Mouse (Mus musculus) urinary bladder, postnatal 25 days (tissue): ENCODE data around the gene Myrfl.

Source experiments
- DNase-seq: peaks from one replicate; pipeline ENCODE4 v3.0.0; 2022; ENCODE audit warnings: low spot score

Gene Myrfl

DNA sequence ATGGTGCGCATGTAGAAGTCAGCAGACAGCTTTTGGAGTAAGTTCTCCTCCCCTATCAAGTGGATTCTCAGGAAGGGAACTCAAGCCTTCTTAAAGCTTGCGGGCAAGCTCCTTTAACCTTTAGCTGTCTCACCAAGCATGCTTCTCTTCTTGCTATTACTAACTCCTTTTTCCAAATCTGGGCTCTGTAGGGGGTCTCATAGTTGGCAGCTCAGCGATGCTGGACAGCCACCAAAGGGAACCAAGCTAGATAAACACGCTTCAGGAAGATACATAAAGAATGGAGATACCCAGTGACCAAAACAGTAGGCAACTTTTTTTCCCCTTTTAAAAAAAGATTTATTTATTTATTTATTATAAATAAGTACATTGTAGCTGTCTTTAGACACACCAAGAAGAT lies 136.9 kb downstream of the Myrfl start:
- DNase-seq: no peak

DNA sequence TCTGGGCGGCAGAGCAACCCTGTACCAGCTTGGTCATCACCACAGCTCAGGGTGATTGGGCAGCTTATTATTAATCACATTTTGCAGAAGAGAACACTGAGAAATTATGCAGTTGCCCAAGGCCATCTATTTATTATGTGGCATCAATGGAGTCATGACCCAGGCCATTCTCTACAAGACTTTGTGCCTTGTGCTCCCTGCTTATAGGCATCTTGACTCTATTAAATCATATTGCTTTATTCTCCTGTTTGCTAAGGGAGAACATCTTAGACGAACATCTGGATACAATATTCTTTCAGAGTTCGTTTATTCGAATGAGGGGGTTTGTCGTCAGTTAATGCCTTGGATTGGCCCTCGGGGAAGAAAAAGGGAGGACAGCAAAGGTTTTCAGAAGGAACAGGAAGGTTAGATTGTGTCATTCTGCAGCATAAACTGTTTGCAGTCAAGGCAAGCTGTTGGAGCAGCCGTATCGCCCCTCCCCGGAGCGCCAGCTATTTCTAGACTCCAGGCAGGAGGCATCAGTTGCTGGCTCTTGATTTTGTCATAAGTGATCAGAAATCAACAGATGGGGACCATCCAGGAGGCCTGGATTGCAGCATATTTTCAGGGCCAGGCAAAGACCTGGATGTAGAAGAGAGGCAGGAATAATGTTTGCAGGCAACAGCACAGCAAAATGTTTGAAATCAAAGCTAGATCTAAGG lies 140.7 kb downstream of the Myrfl start:
- DNase-seq: no peak

DNA sequence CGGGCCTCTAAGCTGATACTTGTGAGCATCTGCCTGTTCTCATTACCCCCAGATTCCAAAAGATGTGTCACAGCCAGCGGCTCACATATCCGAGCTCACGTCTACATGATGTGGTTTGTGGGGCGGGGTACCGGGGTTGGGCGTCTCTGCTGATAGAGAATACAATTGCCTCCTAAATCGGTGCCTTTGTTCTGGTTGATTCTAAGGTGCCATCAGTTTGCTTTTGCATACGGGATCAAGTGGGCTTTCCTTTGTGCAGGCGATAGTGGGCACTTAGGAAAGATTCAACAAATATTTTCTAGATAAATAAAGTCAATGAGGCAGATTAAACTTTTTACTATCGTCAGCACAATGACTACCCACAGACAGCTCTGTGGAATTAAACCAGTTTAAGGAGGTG lies 141.8 kb downstream of the Myrfl start:
- DNase-seq: no peak

DNA sequence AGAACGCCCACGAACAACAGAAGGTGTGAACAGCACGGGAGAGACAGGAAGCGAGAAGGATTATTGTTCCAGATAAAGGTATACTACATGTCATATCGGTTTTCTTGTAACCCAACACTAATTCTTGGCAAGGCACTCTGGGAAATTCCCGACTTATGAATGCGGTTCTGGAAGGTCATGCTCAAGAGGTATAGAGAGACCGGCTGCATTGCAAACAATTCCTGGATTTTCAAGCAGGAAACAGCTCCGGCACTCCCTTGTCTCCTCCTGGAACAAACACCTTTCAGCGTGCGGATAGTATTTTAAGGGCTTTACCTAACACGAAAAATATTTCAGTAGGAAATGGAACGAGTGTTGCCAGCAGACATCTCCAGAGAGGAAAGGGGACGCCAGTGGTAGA lies 145.8 kb downstream of the Myrfl start:
- no peak for DNase-seq

DNA sequence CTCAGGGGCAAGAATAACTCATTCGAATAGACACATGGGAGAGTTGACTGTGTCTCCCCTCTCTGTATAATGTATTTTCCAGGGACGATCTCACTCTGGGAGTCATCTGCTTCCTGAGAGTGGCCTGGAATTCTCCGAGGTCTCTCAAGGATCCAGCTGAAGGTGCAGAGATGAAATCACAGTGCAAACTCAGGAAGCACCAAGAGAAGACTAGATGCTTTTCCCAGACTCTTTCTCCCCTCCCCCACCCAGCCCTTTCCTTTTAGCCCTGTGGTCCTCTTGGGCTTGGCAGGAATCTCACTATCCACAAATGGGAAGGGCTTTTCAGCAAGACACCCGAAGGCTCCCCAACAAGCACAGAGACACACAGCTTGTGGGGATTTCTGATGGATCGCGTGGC lies 146.7 kb downstream of the Myrfl start:
- DNase-seq: no peak

DNA sequence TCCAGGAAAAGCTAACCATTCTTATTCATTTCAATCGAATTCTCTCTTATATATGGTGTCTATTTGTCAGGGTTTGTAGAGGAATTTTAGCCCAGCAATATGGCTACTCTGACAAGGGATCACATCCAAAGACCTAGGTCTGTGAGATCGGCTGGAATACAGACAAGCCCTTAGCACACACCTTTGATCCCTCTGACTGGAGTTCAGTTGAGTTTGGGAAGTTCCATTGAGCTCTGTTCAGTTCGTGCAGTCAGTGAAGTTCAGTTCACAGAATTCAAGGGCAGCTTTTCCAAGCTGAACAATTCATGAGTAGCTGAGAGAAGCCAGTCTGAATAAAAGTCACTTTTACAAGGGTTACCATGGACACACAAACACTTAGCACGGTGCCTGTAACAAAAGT lies 148.0 kb downstream of the Myrfl start:
- DNase-seq: no peak

DNA sequence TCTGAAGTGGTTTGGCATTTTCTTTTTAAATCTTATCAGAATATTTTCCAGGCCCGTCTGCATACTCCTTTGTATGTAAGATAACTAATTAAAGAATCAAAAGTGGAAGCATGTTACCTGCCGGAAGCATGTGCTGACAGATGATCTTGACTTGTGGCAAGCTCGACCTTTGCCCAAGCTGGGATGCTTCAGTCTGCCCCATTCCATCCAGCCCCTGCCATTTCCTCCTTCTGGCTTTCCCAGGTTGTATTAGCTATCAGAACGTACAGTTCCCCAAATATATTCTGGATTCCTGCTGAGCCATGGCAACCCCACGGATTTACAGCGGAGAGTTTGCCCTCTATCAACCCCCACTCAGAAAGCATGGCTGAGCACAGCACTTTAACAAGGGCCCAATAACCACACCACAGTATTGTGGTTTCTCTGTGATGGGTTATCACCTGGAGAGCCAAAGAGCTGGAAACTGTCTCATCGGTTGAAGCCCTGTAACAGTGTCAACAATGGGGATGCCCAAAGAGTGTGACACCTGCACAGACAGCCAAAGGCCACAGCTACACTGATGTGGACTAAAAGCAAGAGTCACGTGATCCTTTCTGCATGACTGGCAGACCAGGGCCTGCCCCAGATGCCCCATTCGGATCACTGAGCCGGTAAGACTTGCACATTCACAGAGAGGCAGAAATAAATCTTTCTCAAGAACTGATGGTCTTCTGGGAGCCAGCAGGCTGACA lies 150.3 kb downstream of the Myrfl start:
- no peak for DNase-seq

DNA sequence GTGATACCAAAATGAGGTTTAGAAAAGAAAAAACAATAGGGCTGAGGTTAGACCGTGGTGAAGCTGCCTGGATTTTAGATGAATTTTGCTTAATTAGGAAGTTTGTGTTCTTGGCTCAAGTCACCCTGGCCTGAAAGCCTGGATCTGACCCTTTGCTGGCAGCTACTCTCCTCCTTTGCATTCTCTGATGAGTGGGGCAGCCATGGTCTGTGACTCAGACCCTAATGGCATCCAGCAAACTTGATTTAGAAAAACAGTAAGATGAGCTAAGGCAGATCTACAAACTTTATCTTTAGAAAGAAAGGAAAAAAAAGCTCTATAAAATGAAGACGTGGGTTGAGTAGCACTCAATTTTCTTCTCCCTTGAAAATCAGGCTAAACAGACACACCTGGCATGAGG lies 154.0 kb downstream of the Myrfl start:
- no peak for DNase-seq

DNA sequence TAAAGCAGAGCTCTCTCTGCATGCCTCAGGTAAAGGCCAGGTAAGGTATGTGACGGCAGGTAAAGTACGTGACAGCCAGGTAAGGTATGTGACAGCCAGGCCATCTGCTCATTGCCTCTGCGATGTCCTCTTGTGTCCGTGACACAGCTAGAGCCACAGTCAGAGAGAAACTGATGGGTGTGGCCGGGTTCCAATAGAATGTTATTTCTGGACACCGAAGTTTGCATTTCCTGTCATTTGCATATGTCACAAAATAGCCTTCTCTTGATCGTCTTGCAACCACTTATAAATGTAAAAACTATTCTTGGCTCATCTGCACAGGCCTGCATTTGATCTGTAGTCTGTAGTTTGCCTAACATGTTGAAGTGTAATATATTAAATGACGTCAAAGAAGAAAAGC lies 154.5 kb downstream of the Myrfl start:
- DNase-seq: no peak

DNA sequence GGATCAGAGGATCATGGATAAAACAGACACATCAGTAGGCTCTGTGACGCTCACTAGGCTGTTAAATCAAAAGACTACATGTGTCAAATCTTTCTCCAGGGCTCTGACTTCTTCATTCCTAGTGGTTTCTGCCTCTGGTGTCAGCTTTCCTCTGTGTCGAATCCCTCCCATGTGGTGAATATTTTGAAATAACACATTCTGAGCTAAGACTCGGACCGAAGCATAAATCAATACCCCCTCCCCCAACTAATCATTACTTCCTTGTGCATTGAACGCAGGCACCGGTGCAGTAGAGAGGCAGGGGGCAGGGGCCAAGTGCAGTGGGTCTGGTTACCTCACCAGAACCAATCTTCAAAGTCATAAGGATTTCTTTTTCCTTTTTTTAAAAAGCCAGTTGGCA lies 155.4 kb downstream of the Myrfl start:
- DNase-seq: no peak

DNA sequence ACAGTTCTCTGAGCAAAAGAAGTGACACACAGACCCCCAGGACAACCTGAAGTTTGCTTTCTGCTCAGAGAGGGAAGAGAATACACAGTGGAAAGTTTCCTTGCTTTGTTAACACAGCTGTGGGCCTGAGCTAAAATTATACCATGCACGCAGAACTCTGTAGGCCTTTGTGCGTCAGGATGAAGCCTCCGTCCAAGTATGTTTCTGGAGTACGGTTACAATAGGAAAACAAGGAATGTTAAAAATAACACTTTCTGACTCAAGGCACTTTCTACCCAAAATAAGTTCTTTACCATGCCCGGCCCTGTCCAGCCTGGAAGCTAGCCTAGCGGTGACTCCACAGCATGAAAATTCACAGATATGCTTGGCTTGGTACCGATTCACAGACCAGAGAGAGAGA lies 156.6 kb downstream of the Myrfl start:
- no peak for DNase-seq

DNA sequence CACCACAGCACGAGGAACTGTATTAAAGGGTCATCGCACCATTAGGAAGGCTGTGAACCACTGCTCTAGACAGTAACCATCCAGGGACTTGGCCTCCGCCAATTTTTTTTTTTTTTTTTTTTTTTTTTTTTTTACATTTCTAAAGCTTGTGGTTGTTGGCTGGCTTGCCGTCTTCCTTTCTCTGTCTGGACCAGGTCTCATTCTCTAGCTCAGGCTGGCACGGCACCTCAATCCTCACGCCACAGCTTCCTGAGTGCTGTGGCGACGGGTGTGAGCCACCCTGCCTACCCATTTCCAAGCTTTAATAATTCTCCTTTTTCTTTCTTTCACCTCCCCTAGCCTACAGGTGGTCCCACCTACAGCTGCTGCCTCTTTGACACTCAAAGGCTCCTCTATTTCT lies 158.2 kb downstream of the Myrfl start:
- DNase-seq: no peak

DNA sequence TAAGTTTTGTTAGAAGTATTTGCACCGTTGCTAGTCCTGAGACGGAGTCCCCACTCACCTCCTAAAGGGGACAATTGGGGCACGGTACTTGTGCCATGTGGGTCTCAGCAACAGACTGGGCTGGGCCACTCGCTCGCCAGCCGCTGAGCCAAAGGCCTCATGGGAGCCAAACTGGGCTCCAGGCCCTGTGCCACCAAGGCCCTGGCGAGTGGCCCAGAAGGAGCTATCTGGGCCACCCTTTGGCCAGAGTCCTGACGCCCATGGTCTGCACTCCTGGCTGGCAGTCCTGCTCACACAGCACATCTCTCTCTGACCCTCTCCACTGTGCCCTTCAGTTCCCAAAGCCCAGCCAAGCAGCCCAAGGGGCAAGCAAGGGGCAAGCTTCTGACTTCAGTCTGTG lies 161.1 kb downstream of the Myrfl start:
- DNase-seq: no peak

DNA sequence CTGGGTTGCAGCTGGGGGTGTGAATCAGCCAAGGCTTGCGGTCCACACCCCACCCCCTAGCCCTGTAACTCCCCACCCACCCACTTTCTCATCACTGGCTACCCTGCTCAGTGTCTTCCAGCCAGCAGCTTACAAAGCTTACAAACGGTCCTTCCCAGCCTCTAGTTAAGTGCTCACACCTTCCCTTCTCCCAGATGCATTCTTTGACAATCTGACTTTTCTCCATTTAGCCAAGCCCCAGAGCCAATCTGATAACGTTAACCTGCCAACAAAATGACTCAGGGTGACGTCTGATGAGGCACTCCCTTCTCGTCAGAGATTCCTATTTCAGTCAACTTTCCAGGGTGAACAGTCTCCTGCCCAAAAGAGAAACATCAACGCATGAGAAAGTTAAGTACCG lies 163.1 kb downstream of the Myrfl start:
- DNase-seq: peak; percentile 16

DNA sequence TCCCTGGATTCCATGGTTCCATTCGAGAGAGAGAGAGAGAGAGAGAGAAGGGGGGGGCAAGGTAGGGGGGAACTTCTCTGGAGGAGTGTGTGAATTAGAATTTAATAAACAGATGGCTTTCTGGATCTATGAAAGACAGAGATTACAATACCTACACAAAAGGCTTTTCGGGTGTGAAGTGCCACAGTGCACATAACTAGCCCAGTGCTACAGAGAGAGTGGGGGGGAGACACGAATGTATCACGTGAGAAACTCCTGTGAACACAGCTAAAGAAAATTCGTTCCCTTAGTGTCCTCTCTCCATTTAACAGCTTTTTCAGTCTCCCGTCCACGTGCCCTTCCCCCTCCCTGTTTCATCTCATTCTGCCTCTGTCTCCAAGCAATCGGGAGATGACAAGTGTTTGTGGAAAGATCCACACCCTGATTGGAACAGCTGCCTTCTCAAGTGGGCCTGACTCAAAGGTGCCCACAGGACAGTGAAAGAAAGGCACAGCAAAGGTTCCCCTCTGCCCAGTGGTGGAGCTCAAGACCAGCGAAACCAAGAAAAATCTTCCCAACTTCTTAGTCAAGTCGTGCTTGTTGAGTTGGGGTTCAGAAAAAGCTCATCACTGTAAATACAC lies 166.6 kb downstream of the Myrfl start:
- no peak for DNase-seq

DNA sequence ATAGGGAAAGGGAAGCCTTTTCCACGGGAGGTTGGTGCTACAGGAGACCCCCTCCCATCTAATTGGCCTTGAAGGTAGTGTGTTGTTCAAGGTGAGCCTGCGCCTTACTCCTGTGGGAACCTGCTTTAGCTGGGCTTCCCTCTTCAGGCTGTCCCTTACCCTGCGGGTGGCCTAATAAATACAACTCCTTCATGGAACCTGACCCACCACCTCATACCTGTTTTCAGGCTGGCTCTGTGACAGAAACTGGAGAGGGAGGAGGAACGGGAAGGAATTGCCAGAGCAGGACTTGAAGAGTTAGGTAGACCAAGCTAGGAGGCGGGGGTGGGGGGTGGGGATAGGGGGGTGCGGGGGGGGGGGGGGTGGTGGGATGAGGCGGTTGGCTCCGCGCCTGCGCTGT lies 167.9 kb downstream of the Myrfl start:
- no peak for DNase-seq

DNA sequence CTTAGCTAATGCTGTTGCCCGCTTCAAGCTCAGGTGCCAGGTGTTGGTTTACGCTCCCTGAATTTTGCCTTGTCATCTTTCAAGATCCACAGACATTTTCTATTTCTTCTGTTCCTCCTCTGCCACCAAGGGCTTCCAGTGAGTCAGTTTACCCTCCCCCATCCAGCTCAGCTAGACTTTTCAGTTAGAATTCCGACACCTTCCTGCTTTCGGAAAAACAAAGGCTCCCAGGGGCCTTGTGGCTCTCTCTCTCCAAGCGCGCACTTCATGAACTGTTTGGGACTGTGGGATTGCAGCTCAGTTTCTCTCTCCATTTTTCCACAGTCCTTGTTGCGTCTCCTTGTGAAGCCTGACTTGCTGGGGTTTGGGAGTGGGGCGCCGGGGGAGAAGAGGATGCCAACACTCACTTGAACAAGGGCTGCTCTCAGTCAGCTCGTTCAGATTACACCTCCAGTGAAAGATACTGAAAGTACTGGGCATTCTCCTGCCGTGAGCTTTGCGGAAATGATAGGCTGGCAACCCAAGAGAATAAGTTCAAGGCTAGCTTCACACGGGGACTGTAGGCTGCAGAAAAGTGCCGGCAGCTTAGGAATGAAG lies 168.9 kb downstream of the Myrfl start:
- no peak for DNase-seq
